Mouse (Mus musculus): ENCODE data around the gene Dok5.

The Dok5 gene

GRCm38 (mm10) chr2:170731632-170732561, at the start of gene Dok5:
Dok5 (plus strand) TSS chr2:170731807.
- peak; percentile 94 for DNase-seq

GRCm38 (mm10) chr2:170683385-170683784, 48.2 kb upstream of the Dok5 start:
- DNase-seq = no peak

- no peak for DNase-seq
Observed at GRCm38 (mm10) chr2:170695071-170695936, 36.3 kb upstream of the Dok5 start.

GRCm38 (mm10) chr2:170695937-170696510, 35.6 kb upstream of the Dok5 start:
- no peak for DNase-seq

- no peak for DNase-seq
Observed at GRCm38 (mm10) chr2:170700471-170700870, 31.1 kb upstream of the Dok5 start.

GRCm38 (mm10) chr2:170706488-170706887, 25.1 kb upstream of the Dok5 start:
- no peak for DNase-seq

GRCm38 (mm10) chr2:170707672-170708071, 23.9 kb upstream of the Dok5 start:
- no peak for DNase-seq

GRCm38 (mm10) chr2:170708901-170709300, 22.7 kb upstream of the Dok5 start:
- DNase-seq = no peak

- no peak for DNase-seq
Observed at GRCm38 (mm10) chr2:170712658-170713285, 18.8 kb upstream of the Dok5 start.

- no peak for DNase-seq
Observed at GRCm38 (mm10) chr2:170720386-170720785, 11.2 kb upstream of the Dok5 start.

- no peak for DNase-seq
Observed at GRCm38 (mm10) chr2:170724136-170724535, 7.5 kb upstream of the Dok5 start.

GRCm38 (mm10) chr2:170724716-170725115, 6.9 kb upstream of the Dok5 start:
- no peak for DNase-seq

- no peak for DNase-seq
Observed at GRCm38 (mm10) chr2:170725796-170726195, 5.8 kb upstream of the Dok5 start.

GRCm38 (mm10) chr2:170726996-170727710, 4.5 kb upstream of the Dok5 start:
- no peak for DNase-seq

- DNase-seq = no peak
Observed at GRCm38 (mm10) chr2:170728864-170729263, 2.7 kb upstream of the Dok5 start.

- no peak for DNase-seq
Observed at GRCm38 (mm10) chr2:170729661-170730060, 1.9 kb upstream of the Dok5 start.

GRCm38 (mm10) chr2:170730136-170730535, 1.5 kb upstream of the Dok5 start:
- no peak for DNase-seq

GRCm38 (mm10) chr2:170730781-170731180, 826 bp upstream of the Dok5 start:
- DNase-seq = no peak

- DNase-seq = no peak
Observed at GRCm38 (mm10) chr2:170731205-170731604, 402 bp upstream of the Dok5 start.

- no peak for DNase-seq
Observed at GRCm38 (mm10) chr2:170733671-170734070, 2.1 kb downstream of the Dok5 start.

GRCm38 (mm10) chr2:170734446-170734845, 2.8 kb downstream of the Dok5 start:
- no peak for DNase-seq

- DNase-seq = peak; percentile 52
Observed at GRCm38 (mm10) chr2:170738446-170738845, 6.8 kb downstream of the Dok5 start.

Data from right cerebral cortex, postnatal 25 days (tissue).